In the genomic region with DNA sequence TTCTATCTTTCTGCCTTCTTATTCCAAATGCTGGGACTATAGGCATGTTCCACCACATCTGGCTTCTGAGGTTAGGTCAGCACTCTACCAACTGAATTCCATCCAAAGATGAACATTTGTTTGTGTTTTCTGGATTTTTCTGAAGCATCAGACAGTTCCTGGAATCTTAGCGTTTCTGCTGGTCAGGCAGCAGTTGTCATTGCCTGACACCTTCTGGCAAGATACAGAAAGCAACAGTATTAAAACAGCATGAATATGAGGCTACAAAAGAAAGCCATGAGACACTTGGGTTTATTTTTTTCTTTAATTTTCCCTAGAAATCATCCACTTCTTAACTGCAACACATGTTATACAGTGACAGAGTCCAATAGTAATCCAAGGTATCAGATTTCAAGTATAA, we compare ENCODE assay signal across 24 mouse cellular contexts. TPM values are rescaled to one million over a fixed set of nuclear protein-coding genes. Genes with fewer than 3 reads are reported as not detected.
DNase-seq lines count a peak whose midpoint lies in the region; ATAC-seq and TF ChIP-seq lines count a peak whose summit lies in the region.
"Had no signal": no experiment of that assay in that cellular context is flagged by ENCODE, and none has a peak within 500 bp of the region (broad histone marks: within the 10 kb centered on the region; RNA-seq: fewer than 3 reads in every experiment).

No protein-coding gene starts in this region.

- no peak overlapping the region for H3K27ac ChIP-seq in intestine, postnatal 0 days (ENCODE audit: low read depth, low read length)
- H3K27ac ChIP-seq in intestine, embryonic 15.5 days, result no peak overlapping the region
- H3K27ac ChIP-seq in midbrain, embryonic 14.5 days (replicated peaks; ENCODE audit: low read depth, low read length), result no peak overlapping the region
- no peak overlapping the region for H3K27ac ChIP-seq in midbrain, embryonic 15.5 days
- H3K27ac ChIP-seq: embryonic facial prominence, embryonic 12.5 days; hindbrain, embryonic 10.5 days; limb, embryonic 13.5 days; liver, embryonic 14.5 days had no signal

- ATAC-seq in intestine, postnatal 0 days, result no peak
- ATAC-seq in intestine, embryonic 15.5 days, result no peak
- ATAC-seq in midbrain, embryonic 14.5 days (ENCODE audit: low FRiP score, low TSS enrichment), result no peak
- no peak for ATAC-seq in midbrain, embryonic 15.5 days (replicated peaks)
- ATAC-seq: CD4-positive, CD25-positive, alpha-beta regulatory T cell, adult 4 months; forebrain, embryonic 16.5 days had no signal

- H3K9ac ChIP-seq in intestine, postnatal 0 days (ENCODE audit: low read depth, low read length), result no peak overlapping the region
- no peak overlapping the region for H3K9ac ChIP-seq in intestine, embryonic 15.5 days
- H3K9ac ChIP-seq in midbrain, embryonic 14.5 days (replicated peaks; ENCODE audit: low read length), result no peak overlapping the region
- no peak overlapping the region for H3K9ac ChIP-seq in midbrain, embryonic 15.5 days
- H3K9ac ChIP-seq: embryonic facial prominence, embryonic 12.5 days; limb, embryonic 13.5 days; liver, embryonic 14.5 days had no signal

- no peak overlapping the region for H3K4me3 ChIP-seq in intestine, postnatal 0 days (ENCODE audit: low read depth, low read length)
- H3K4me3 ChIP-seq in intestine, embryonic 15.5 days (replicated peaks), result no peak overlapping the region
- no peak overlapping the region for H3K4me3 ChIP-seq in midbrain, embryonic 14.5 days (replicated peaks; ENCODE audit: low read depth, low read length)
- no peak overlapping the region for H3K4me3 ChIP-seq in midbrain, embryonic 15.5 days
- H3K4me3 ChIP-seq: embryonic facial prominence, embryonic 12.5 days; erythroblast, embryonic 14.5 days; hindbrain, embryonic 10.5 days; limb, embryonic 13.5 days; megakaryocyte, embryonic 14.5 days had no signal

- DNase-seq in midbrain, embryonic 14.5 days, result peak; percentile 40
- peak; percentile 23 for DNase-seq in adipocyte (ENCODE audit: low spot score)
- no peak for DNase-seq in retina, embryonic 14.5 days (ENCODE audit: low spot score)
- DNase-seq in frontal cortex, adult 2 months (ENCODE audit: extremely low spot score in 1 of 2, low spot score in 1 of 2), result no peak
- DNase-seq: adrenal gland, postnatal 36 days; cerebellum, adult 8-10 months; gastrocnemius, postnatal 10 days; heart, adult 18-20 months; kidney, adult 9 months; kidney, postnatal 4 days; lung, postnatal 10 days; retina, postnatal 1 day had no signal

- no peak overlapping the region for H3K4me2 ChIP-seq in intestine, postnatal 0 days (replicated peaks; ENCODE audit: low read depth)
- no peak overlapping the region for H3K4me2 ChIP-seq in intestine, embryonic 15.5 days (replicated peaks)
- H3K4me2 ChIP-seq in midbrain, embryonic 14.5 days (ENCODE audit: low read length), result no peak overlapping the region
- H3K4me2 ChIP-seq in midbrain, embryonic 15.5 days, result no peak overlapping the region
- H3K4me2 ChIP-seq: embryonic facial prominence, embryonic 12.5 days; limb, embryonic 13.5 days had no signal

- WGBS in intestine, postnatal 0 days, result 48% methylated on average over 1 of the region's 1 CpGs
- WGBS in intestine, embryonic 15.5 days, result 55% methylated on average over 1 of the region's 1 CpGs
- 50% methylated on average over 1 of the region's 1 CpGs for WGBS in midbrain, embryonic 14.5 days
- 38% methylated on average over 1 of the region's 1 CpGs for whole genome bisulfite sequencing in midbrain, embryonic 15.5 days

- peak; percentile 60 for TF ChIP-seq CTCF in intestine, postnatal 0 days (IDR thresholded peaks at IDR 0.05; ENCODE audit: low read depth)

- H3K9me3 ChIP-seq in intestine, postnatal 0 days (ENCODE audit: control insufficient read depth), result no peaks in the 10 kb centered on the region
- no peaks in the 10 kb centered on the region for H3K9me3 ChIP-seq in intestine, embryonic 15.5 days
- H3K9me3 ChIP-seq in midbrain, embryonic 14.5 days (ENCODE audit: control insufficient read depth, low read length), result no peaks in the 10 kb centered on the region
- no peaks in the 10 kb centered on the region for H3K9me3 ChIP-seq in midbrain, embryonic 15.5 days
- H3K9me3 ChIP-seq: embryonic facial prominence, embryonic 12.5 days; G1E; hindbrain, embryonic 10.5 days; limb, embryonic 13.5 days; megakaryocyte, embryonic 14.5 days had no signal

- H3K4me1 ChIP-seq in intestine, postnatal 0 days (replicated peaks; ENCODE audit: control insufficient read depth, insufficient read depth, low read length), result no peaks in the 10 kb centered on the region
- no peaks in the 10 kb centered on the region for H3K4me1 ChIP-seq in intestine, embryonic 15.5 days (replicated peaks)
- H3K4me1 ChIP-seq in midbrain, embryonic 14.5 days (ENCODE audit: control insufficient read depth, insufficient read depth, low read length), result no peaks in the 10 kb centered on the region
- H3K4me1 ChIP-seq in midbrain, embryonic 15.5 days, result no peaks in the 10 kb centered on the region
- H3K4me1 ChIP-seq: embryonic facial prominence, embryonic 12.5 days; hindbrain, embryonic 10.5 days; limb, embryonic 13.5 days; megakaryocyte, embryonic 14.5 days had no signal

- H3K36me3 ChIP-seq in intestine, postnatal 0 days (ENCODE audit: control insufficient read depth, insufficient read depth), result no peaks in the 10 kb centered on the region
- no peaks in the 10 kb centered on the region for H3K36me3 ChIP-seq in intestine, embryonic 15.5 days
- H3K36me3 ChIP-seq in midbrain, embryonic 14.5 days (ENCODE audit: control insufficient read depth, insufficient read depth, low read length), result no peaks in the 10 kb centered on the region
- H3K36me3 ChIP-seq in midbrain, embryonic 15.5 days (replicated peaks), result no peaks in the 10 kb centered on the region
- H3K36me3 ChIP-seq: embryonic facial prominence, embryonic 12.5 days; G1E; hindbrain, embryonic 10.5 days; limb, embryonic 13.5 days had no signal

- no peaks in the 10 kb centered on the region for H3K27me3 ChIP-seq in intestine, postnatal 0 days (replicated peaks; ENCODE audit: control insufficient read depth, insufficient read depth, low read length)
- no peaks in the 10 kb centered on the region for H3K27me3 ChIP-seq in intestine, embryonic 15.5 days (replicated peaks)
- H3K27me3 ChIP-seq in midbrain, embryonic 14.5 days (ENCODE audit: control insufficient read depth, insufficient read depth, low read length), result no peaks in the 10 kb centered on the region
- H3K27me3 ChIP-seq in midbrain, embryonic 15.5 days (replicated peaks), result no peaks in the 10 kb centered on the region
- H3K27me3 ChIP-seq: embryonic facial prominence, embryonic 12.5 days; limb, embryonic 13.5 days had no signal

RNA-seq across cellular contexts. Expression of a gene that starts 34.7 kb away (rescaled TPM):
- polyA plus RNA-seq in intestine, postnatal 0 days (2015; fragmentation: Nextera tagmentation; extraction: Ambion mirVana), result 0.61 and 0.74 TPM in 2 replicates
- polyA plus RNA-seq in intestine, embryonic 15.5 days (2015; fragmentation: Nextera tagmentation; extraction: Ambion mirVana), result 1.5 and 1.6 TPM in 2 replicates
- polyA plus RNA-seq in midbrain, embryonic 14.5 days (2014; fragmentation: Nextera tagmentation; extraction: Ambion mirVana), result 2.5 and 4.5 TPM in 2 replicates
- polyA plus RNA-seq in midbrain, embryonic 15.5 days (2015; fragmentation: Nextera tagmentation; extraction: Ambion mirVana), result 6.2 and 6.5 TPM in 2 replicates
- 6.4 and 8.1 TPM in 2 replicates for polyA plus RNA-seq in frontal cortex, adult 2 months (2012; rRNA removed)
- polyA plus RNA-seq: G1E had no signal

Comparison
In these comparisons a context has a peak if more than half of its experiments do, and no peak if none do; other contexts are left out.
1. DNase-seq: peak in midbrain, embryonic 14.5 days (single experiment) and adipocyte (single experiment); none in retina, embryonic 14.5 days (single experiment) and frontal cortex, adult 2 months (0 of 2).